ENCODE assay signal across 8 mouse cellular contexts in genomic region chr15:84668938-84669747, GRCm38 (mm10). TPM values are rescaled to one million over a fixed set of nuclear protein-coding genes. Genes with fewer than 3 reads are reported as not detected.
A peak's percentile ranks its signal among the peaks of the same experiment; 100 is the strongest.
DNase-seq lines count a peak whose midpoint lies in the region; ATAC-seq and TF ChIP-seq lines count a peak whose summit lies in the region.

Gene Prr5 (plus strand): TSS chr15:84669620.

- H3K9ac ChIP-seq in neural tube, embryonic 15.5 days (replicated peaks), result no peak within 1 kb of the TSS

- H3K27ac ChIP-seq in testis, adult 2 months (ENCODE audit: control insufficient read depth, insufficient read depth, low read depth, low read length), result no peak within 1 kb of the TSS
- H3K27ac ChIP-seq in neural tube, embryonic 15.5 days (replicated peaks), result no peak within 1 kb of the TSS

- no peaks in the 10 kb centered on the region for H3K36me3 ChIP-seq in testis, adult 2 months (ENCODE audit: control insufficient read depth, insufficient read depth, low read length)
- H3K36me3 ChIP-seq in neural tube, embryonic 15.5 days, result no peaks in the 10 kb centered on the region

- H3K27me3 ChIP-seq in testis, adult 2 months (ENCODE audit: control insufficient read depth, insufficient read depth, low read length), result no peaks in the 10 kb centered on the region
- H3K27me3 ChIP-seq in neural tube, embryonic 15.5 days (replicated peaks), result no peaks in the 10 kb centered on the region

- WGBS in neural tube, embryonic 15.5 days, result 67% methylated on average over 14 of the region's 14 CpGs

- TF ChIP-seq POLR2A in testis, adult 2 months (IDR thresholded peaks at IDR 0.05; ENCODE audit: control insufficient read depth, low read depth, low read length), result no peak

- no peak for TF ChIP-seq CTCF in testis, adult 2 months (IDR thresholded peaks at IDR 0.05; ENCODE audit: control insufficient read depth, insufficient read depth, insufficient replicate concordance, low read depth, low read length)

- H3K4me1 ChIP-seq in testis, adult 2 months (ENCODE audit: control insufficient read depth, insufficient read depth, low read length), result peaks cover 5% of the 10 kb centered on the region
- peaks cover 47% of the 10 kb centered on the region for H3K4me1 ChIP-seq in neural tube, embryonic 15.5 days

- H3K4me2 ChIP-seq in neural tube, embryonic 15.5 days, result no peak within 1 kb of the TSS

- ATAC-seq in neural tube, embryonic 15.5 days (ENCODE audit: low FRiP score), result no peak
- ATAC-seq in granulocyte monocyte progenitor cell, adult 5-6 weeks (replicated peaks; ENCODE audit: poor library complexity, severe bottlenecking), result no peak

- H3K9me3 ChIP-seq in neural tube, embryonic 15.5 days (replicated peaks), result no peaks in the 10 kb centered on the region

- no peak within 1 kb of the TSS for H3K4me3 ChIP-seq in testis, adult 2 months (ENCODE audit: control insufficient read depth, low read depth, low read length)
- H3K4me3 ChIP-seq in neural tube, embryonic 15.5 days (replicated peaks), result no peak within 1 kb of the TSS

- peak; percentile 53 to 55 for DNase-seq in cerebellum, postnatal 14 days
- DNase-seq in cerebellum, adult 8-10 months, result no peak
- no peak for DNase-seq in testis, postnatal 14 days (ENCODE audit: low spot score)
- no peak for DNase-seq in layer of hippocampus, postnatal 14 days (ENCODE audit: low spot score in 2 of 2)
- no peak for DNase-seq in gastrocnemius, postnatal 25 days

RNA-seq across cellular contexts. Expression of gene Prr5, which starts in this region (rescaled TPM):
- polyA plus RNA-seq in testis, adult 2 months (2012; rRNA removed), result 13.0 and 13.4 TPM in 2 replicates
- 10 to 100 TPM; 19.2 TPM for total RNA-seq in layer of hippocampus, postnatal 14 days (2021)
- 29.3 and 33.6 TPM in 2 replicates for polyA plus RNA-seq in neural tube, embryonic 15.5 days (2015; fragmentation: Nextera tagmentation; extraction: Ambion mirVana)
- 1 to 10 TPM; 3.9 to 4.1 TPM for total RNA-seq in gastrocnemius, postnatal 25 days (2021)
- total RNA-seq in granulocyte monocyte progenitor cell, adult 5-6 weeks (2014; fragmentation: Nextera tagmentation), result 16.4 and 16.9 TPM in 2 replicates
- 3.9 and 4.9 TPM in 2 replicates for total RNA-seq in granulocyte monocyte progenitor cell, adult 5-6 weeks (2017)

Comparison
In these comparisons a context has a peak if more than half of its experiments do, and no peak if none do; other contexts are left out.
1. DNase-seq: peak in cerebellum, postnatal 14 days (2 of 2); none in cerebellum, adult 8-10 months (single experiment), testis, postnatal 14 days (single experiment), layer of hippocampus, postnatal 14 days (0 of 2) and gastrocnemius, postnatal 25 days (single experiment).